ENCODE assay signal across 17 mouse cellular contexts in the genomic region with DNA sequence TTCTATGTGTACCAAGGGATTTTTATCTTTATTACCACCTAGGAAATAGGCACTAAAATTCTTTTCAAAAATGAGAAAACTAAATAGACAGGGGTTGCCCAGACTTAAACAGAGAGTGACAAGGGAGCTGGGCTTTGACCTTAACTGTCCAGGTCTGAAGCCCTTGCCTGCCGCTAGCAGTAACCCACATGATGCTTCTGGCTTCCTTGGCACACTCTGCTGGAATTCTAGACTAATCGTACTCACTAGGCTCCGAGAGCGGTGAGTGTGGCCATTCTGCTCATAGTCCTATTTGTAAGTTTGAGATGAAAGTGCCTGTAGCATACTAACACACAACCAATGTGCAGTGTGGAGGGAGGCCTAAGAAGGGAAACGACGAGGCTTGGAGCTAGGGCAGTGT.
"Had no signal": no experiment of that assay in that cellular context is flagged by ENCODE, and none has a peak within 500 bp of the region (broad histone marks: within the 10 kb centered on the region; RNA-seq: fewer than 3 reads in every experiment).

No protein-coding gene starts in this region.

- H3K9me3 ChIP-seq: limb, embryonic 15.5 days; liver, embryonic 12.5 days; midbrain, embryonic 10.5 days; neural tube, embryonic 13.5 days had no signal

- H3K9ac ChIP-seq: limb, embryonic 15.5 days; liver, embryonic 12.5 days; lung, embryonic 14.5 days; neural tube, embryonic 13.5 days had no signal

- H3K27ac ChIP-seq: kidney, postnatal 0 days; limb, embryonic 15.5 days; liver, embryonic 12.5 days; midbrain, embryonic 10.5 days; neural tube, embryonic 13.5 days had no signal

- H3K27me3 ChIP-seq: limb, embryonic 15.5 days; liver, embryonic 12.5 days; neural tube, embryonic 13.5 days had no signal

- DNase-seq: kidney, postnatal 36 days; layer of hippocampus, adult 9-11 months; layer of hippocampus, postnatal 36 days; lung, embryonic 14.5 days; lung, postnatal 10 days; lung, postnatal 4 days; midbrain, embryonic 14.5 days; retina, postnatal 1 day; right cerebral cortex, postnatal 4 days; spleen, adult 18-20 months; thymus, adult 18-20 months; thymus, postnatal 14 days had no signal

- ATAC-seq: liver, embryonic 12.5 days had no signal

- H3K36me3 ChIP-seq: limb, embryonic 15.5 days; liver, embryonic 12.5 days; midbrain, embryonic 10.5 days had no signal

- H3K4me3 ChIP-seq: limb, embryonic 15.5 days; liver, embryonic 12.5 days; midbrain, embryonic 10.5 days; neural tube, embryonic 13.5 days had no signal

- H3K4me2 ChIP-seq: limb, embryonic 15.5 days; liver, embryonic 12.5 days; lung, embryonic 14.5 days; neural tube, embryonic 13.5 days had no signal

- H3K4me1 ChIP-seq: liver, embryonic 12.5 days had no signal
